Mouse (Mus musculus): ENCODE measurements around the gene Echdc2. TPM values are rescaled to one million over a fixed set of nuclear protein-coding genes. Genes with fewer than 3 reads are reported as not detected.

Gene Echdc2
- total RNA-seq, 2 experiments from 2014 or later = 6.0 to 6.1 TPM

DNA sequence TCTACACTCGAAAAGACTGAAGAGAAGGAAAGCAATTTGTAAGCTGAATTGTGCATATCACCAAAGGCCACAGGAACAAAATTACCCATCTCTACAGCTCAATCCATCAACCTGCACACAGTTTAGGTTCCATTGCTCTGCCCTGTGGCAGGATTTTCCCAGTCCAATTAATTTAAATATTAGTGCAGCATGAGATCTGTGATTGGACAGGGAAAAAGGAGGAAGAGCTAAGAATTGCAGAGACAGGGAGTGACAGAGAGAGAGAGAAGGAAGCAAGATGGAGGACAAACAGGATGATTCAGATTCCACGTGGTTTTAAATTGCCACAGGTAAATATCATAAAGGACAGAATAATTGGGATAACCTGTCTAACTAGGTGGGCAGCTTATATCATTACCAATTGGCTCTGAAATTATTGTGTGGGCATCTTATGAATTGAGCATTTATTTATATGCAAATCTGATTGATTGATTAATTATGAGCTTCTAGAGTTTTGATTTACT, 27.6 kb downstream of the Echdc2 start:
- intact Hi-C loops (cut with DNase I) = no loop called here
- no peak for DNase-seq

DNA sequence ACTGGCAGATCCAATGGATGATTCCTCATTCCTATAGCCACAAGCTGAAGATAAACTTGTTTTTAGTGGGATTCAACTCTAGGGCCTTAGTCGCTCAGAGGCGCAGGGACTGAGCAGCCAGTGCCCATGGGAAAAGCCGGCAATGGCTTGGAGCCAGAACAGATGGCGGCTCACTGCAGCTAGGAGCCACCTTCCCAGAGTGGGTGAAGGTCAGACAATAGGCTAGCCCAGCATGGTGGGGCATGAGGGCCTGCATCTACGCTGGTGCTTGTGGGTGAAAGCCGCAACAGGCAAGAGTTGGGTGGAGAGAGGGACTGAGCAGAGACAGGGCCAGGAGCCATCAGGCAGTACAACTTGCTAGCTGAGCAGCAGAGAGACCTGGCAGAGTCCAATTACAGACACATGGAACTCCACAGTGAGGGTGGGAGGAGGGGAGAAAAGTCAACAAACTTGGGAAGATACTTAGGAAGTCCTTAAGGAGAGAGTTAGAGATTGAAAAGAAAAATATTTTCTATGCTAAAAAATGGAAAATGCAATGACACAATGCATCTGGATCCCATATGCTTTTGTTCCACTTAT, 31.1 kb downstream of the Echdc2 start:
- intact Hi-C loops (cut with DNase I) = no loop called here
- peak in 1 of 2 experiments; percentile 39 for DNase-seq

DNA sequence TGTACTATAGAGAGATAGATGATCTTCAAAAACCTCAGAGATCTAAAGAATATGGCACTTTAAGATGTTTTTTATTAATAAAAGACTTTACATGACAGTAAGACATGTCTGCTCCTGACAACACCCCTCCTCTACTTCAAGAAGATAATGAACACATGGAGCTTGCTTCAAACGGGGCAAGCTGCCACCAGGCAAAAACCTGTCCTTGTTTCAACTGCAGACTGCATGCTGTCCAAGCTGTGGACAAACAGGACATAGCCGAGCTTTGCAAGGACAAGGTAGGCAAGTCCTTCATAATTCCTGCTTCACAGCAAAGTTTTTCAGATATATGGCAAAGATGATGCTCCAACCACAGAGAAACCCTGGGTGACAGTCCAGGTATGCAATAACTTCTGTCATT, 34.0 kb downstream of the Echdc2 start:
- DNase-seq = no peak
- intact Hi-C loops (cut with DNase I) = no loop called here

GRCm38 (mm10) chr4:108204629-108205028, 39.4 kb downstream of the Echdc2 start:
- intact Hi-C loops (cut with DNase I) = no loop called here
- DNase-seq = no peak

- intact Hi-C loops (cut with DNase I) = no loop called here
- DNase-seq = no peak
Measured at GRCm38 (mm10) chr4:108213023-108213422, 47.8 kb downstream of the Echdc2 start.

DNA sequence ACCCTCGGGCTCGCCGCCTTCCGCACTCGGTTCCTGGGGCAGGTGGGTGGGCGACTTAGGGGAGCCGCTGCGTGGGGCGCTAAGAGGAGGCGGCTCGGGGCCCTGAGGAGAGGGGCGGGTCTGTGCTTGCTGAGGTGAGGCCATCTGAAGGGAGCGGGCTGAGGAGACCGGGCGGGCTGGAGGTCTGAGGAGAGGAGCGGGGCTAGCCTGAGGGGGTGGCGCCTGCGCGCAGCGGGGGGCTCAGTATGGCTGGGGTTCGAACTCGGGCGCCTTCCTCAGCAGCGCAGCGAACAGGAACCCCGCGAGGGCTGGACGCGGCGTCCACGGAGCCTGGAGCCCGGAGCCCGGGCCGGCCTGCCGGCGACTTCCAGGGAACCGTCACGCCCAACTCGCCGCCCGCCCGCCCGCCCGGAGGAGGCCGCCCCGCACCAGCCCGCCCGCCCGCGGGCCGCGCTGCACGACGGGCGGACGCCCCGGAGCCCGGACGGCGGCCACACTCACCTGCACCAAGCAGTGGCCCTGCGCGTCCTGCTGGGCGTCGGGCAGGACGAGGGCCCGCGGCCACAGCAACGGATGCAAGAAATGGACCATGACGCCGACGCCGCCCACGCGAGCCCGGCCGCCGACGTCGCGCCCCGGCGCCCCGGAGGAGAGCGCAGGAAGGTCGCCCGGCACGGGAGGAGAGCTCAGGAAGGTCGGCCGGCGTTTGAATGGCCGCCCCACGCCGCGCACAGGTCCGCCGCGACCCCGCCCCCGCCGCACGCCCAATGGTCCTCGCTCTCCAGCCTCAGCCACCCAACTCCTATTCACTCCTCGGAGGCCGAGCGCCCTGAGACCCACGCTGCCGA, 52.3 kb downstream of the Echdc2 start, which contains the start of gene Zyg11a:
Gene Zyg11a (minus strand): TSS at position 717 of the 848 bp plus-strand sequence.
- intact Hi-C loops (cut with DNase I) = no loop called here
- DNase-seq = no peak

DNA sequence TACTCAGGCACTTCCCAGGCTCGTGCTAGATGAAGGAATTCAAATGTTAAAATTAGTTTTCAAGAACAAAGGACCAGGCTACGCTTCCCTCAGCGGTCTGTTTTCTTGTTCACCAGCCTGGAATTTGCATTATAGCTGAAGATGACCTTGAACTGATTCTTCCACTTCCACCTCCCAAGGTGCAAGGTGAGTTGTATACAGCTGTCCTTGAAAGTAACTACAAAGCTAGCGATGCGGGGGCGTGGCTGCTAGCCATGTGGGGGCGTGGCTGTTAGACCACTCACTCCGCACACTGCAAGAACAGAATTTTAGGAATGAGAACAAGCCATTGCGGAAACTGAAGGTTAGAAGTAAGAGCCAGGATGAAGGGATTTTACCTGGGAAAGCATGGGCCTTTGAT, 53.8 kb downstream of the Echdc2 start:
- intact Hi-C loops (cut with DNase I) = no loop called here
- no peak for DNase-seq

DNA sequence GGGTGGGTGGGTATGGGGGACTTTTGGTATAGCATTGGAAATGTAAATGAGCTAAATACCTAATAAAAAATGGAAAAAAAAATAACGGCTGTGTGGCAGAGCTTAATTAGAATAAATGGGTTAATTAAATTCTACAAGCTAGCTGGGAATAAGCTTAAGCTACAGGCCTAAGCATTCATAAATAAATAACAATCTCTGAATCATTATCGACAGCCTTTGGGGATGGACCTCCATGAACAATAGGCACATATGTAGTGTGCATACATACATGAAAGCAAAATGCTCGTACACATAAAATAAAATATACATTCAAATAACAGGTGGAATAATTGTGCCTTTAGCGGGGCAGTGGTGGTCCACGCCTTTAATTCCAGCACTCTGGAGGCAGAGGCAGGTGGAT, 57.3 kb downstream of the Echdc2 start:
- intact Hi-C loops (cut with DNase I) = no loop called here
- no peak for DNase-seq

DNA sequence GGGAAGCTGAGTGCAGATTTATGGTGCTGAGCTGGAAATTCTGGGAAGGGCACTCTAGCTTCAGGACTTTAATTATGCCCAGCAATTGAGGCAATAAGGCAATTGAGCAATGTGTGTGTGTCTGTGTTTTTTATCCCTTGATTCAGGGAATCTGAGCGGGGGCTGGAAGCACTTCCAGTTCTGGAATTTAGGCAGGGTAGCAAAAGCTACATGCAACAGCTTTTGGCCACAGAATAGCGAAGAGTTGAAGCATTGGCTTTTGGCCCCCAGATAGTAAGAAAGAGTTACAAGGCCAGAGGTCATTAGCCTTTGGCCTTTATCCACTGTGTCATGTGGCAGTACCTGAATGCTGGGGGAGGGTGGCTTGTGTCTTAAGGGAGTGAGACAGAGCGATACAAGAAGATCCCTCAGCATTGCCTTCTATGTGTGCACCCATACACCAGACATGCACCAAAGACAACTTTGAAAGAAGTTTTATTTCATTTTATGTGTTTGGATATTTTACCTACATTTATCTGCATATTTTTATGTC, 60.2 kb downstream of the Echdc2 start:
- intact Hi-C loops (cut with DNase I) = no loop called here

More for the DNA sequence above, 60.2 kb downstream of the Echdc2 start:
- no peak for DNase-seq

Other genes starting within 250 kb of the Echdc2 start
- 10 to 100 TPM; 64.6 to 65.6 TPM for gene Cpt2, start 241.8 kb upstream of the Echdc2 start, total RNA-seq (2021)
- under 1 TPM; 0.13 to 0.37 TPM for gene Slc1a7, start 197.1 kb upstream of the Echdc2 start, total RNA-seq (2021)
- gene Podn, start 69.0 kb upstream of the Echdc2 start, total RNA-seq (2021) = 1 to 10 TPM; 9.2 to 9.9 TPM
- 100 to 1,000 TPM; 141 to 145 TPM for gene Scp2, start 20.4 kb upstream of the Echdc2 start, total RNA-seq (2021)
- under 1 TPM; 0.28 to 0.67 TPM for gene Zyg11a, start 52.6 kb downstream of the Echdc2 start, total RNA-seq (2021)
- 10 to 100 TPM; 52.7 to 60.2 TPM for gene Zyg11b, start 135.7 kb downstream of the Echdc2 start, total RNA-seq (2021)
- gene Coa7, start 162.7 kb downstream of the Echdc2 start, total RNA-seq (2021) = 10 to 100 TPM; 35.5 to 39.9 TPM
- gene Shisal2a, start 217.9 kb downstream of the Echdc2 start, total RNA-seq (2021) = not detected
- gene Gpx7, start 241.5 kb downstream of the Echdc2 start, total RNA-seq (2021) = 1 to 10 TPM; 5.7 to 6.0 TPM